Mouse (Mus musculus) bone marrow, adult 2 months (tissue): ENCODE measurements around the gene Prf1.
A peak's percentile ranks its signal among the peaks of the same experiment; 100 is the strongest.

ENCODE experiments used
- CTCF ChIP-seq: fragments of 200-500 bp; IDR thresholded peaks from 2 replicates; pipeline ENCODE4 v1.5.1; 2011; ENCODE audit warnings: low read length, control low read depth; ENCODE audit not compliant: control insufficient read depth, insufficient read depth
- POLR2A ChIP-seq: fragments of 200-500 bp; IDR thresholded peaks from 2 replicates; pipeline ENCODE4 v1.6.1; 2011; ENCODE audit warnings: low read depth, mild to moderate bottlenecking, control low read depth, low read length, borderline replicate concordance; ENCODE audit not compliant: control insufficient read depth

DNA sequence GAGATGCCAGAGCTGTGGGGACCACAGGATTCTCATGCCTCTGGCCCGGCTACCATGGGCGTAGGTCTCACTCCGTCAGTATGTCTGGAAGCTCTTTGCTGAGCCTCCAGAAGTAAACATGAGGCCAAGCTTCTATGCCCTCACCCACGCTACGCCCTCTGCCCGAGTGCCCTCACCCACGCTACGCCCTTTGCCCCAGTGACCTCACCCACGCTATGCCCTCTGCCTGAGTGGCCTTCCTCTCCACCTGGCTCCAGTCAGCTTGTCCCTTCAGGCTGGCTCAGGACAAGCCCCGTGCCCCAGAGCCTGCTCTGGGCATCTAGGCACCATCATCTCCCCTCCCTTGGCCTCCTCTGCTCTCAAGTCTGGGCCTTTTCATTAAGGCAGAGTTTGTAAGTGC lies 29.9 kb downstream of the Prf1 start:
- TF ChIP-seq POLR2A (0 out of 2 replicates have a peak, but pooled peaks have one; percentile 7), CTCF (no peak)
